23 mouse cellular contexts compared by ENCODE assay signal in genomic region chr10:104915521-104915920, GRCm38 (mm10).
"Had no signal": no experiment of that assay in that cellular context is flagged by ENCODE, and none has a peak within 500 bp of the region (broad histone marks: within the 10 kb centered on the region; RNA-seq: fewer than 3 reads in every experiment).

No protein-coding gene starts in this region.

- H3K9me3 ChIP-seq: heart, embryonic 13.5 days; heart, embryonic 15.5 days; hindbrain, embryonic 13.5 days; hindbrain, embryonic 15.5 days; limb, embryonic 13.5 days; limb, embryonic 15.5 days; liver, embryonic 12.5 days had no signal

- H3K36me3 ChIP-seq: heart, embryonic 13.5 days; heart, embryonic 15.5 days; hindbrain, embryonic 13.5 days; hindbrain, embryonic 15.5 days; limb, embryonic 13.5 days; limb, embryonic 15.5 days; liver, embryonic 12.5 days had no signal

- DNase-seq: forebrain, postnatal 0 days; gastrocnemius, postnatal 14 days; gastrocnemius, postnatal 36 days; heart, adult 11 months; heart, adult 2 months; heart, postnatal 14 days; heart, postnatal 36 days; layer of hippocampus, adult 9-11 months; layer of hippocampus, postnatal 36 days; left cerebral cortex, postnatal 4 days; lung, adult 18-20 months had no signal

- ATAC-seq: forebrain, postnatal 0 days; hindbrain, postnatal 0 days; intestine, embryonic 16.5 days; liver, embryonic 12.5 days had no signal

- H3K4me3 ChIP-seq: heart, adult 2 months; heart, embryonic 13.5 days; heart, embryonic 15.5 days; hindbrain, embryonic 13.5 days; hindbrain, embryonic 15.5 days; limb, embryonic 13.5 days; limb, embryonic 15.5 days; liver, embryonic 12.5 days had no signal

- H3K27ac ChIP-seq: heart, adult 2 months; heart, embryonic 13.5 days; heart, embryonic 15.5 days; hindbrain, embryonic 13.5 days; hindbrain, embryonic 15.5 days; hindbrain, postnatal 0 days; kidney, postnatal 0 days; limb, embryonic 13.5 days; limb, embryonic 15.5 days; liver, embryonic 12.5 days; liver, embryonic 14.5 days had no signal

- H3K27me3 ChIP-seq: heart, embryonic 13.5 days; heart, embryonic 15.5 days; hindbrain, embryonic 13.5 days; hindbrain, embryonic 15.5 days; limb, embryonic 13.5 days; limb, embryonic 15.5 days; liver, embryonic 12.5 days had no signal

- H3K4me1 ChIP-seq: heart, embryonic 13.5 days; heart, embryonic 15.5 days; hindbrain, embryonic 13.5 days; hindbrain, embryonic 15.5 days; limb, embryonic 13.5 days; limb, embryonic 15.5 days; liver, embryonic 12.5 days had no signal

- H3K4me2 ChIP-seq: heart, embryonic 11.5 days; heart, embryonic 13.5 days; heart, embryonic 15.5 days; hindbrain, embryonic 13.5 days; hindbrain, embryonic 15.5 days; limb, embryonic 13.5 days; limb, embryonic 15.5 days; liver, embryonic 12.5 days had no signal

- H3K9ac ChIP-seq: forebrain, postnatal 0 days; heart, embryonic 13.5 days; heart, embryonic 15.5 days; hindbrain, embryonic 13.5 days; hindbrain, embryonic 15.5 days; limb, embryonic 13.5 days; limb, embryonic 15.5 days; liver, embryonic 12.5 days; liver, embryonic 14.5 days had no signal
